Mouse (Mus musculus) olfactory bulb, adult 2 months (tissue): ENCODE measurements around the gene Pex12. TPM values are rescaled to one million over a fixed set of nuclear protein-coding genes. Genes with fewer than 3 reads are reported as not detected.
A peak's percentile ranks its signal among the peaks of the same experiment; 100 is the strongest.

Source experiments
- H3K27ac ChIP-seq: fragments of 200-500 bp; 2 replicates; pipeline ENCODE4 v1.5.1; 2012; ENCODE audit warnings: low read depth, low read length; ENCODE audit not compliant: insufficient read depth
- H3K4me1 ChIP-seq: fragments of 200-500 bp; 2 replicates; pipeline ENCODE4 v1.6.1; 2012; ENCODE audit warnings: low read length; ENCODE audit not compliant: control insufficient read depth, insufficient read depth
- H3K4me3 ChIP-seq: fragments of 200-500 bp; 2 replicates; pipeline ENCODE4 v1.5.1; 2012; ENCODE audit warnings: mild to moderate bottlenecking, low read depth, low read length, moderate library complexity; ENCODE audit not compliant: insufficient read depth
- CTCF ChIP-seq: fragments of 200-500 bp; IDR thresholded peaks from 2 replicates; pipeline ENCODE4 v1.5.1; 2012; ENCODE audit warnings: low read depth, mild to moderate bottlenecking, low read length, moderate library complexity; ENCODE audit not compliant: insufficient read depth
- POLR2A ChIP-seq: fragments of 200-500 bp; IDR thresholded peaks from 2 replicates; pipeline ENCODE4 v1.6.1; 2012; ENCODE audit warnings: mild to moderate bottlenecking, low read depth, low read length, moderate library complexity; ENCODE audit not compliant: insufficient read depth
- WGBS: fragments of 180-500 bp; shearing (Covaris S2); methylation state at CpG from one replicate; pipeline ENCODE4 v1.1.7; 2018; 5-methylcytosine and 5-hydroxymethylcytosine counted together
- polyA plus RNA-seq: library from polyadenylated mRNA; stranded (reverse); fragments of >200 nt; gene quantifications from 2 replicates; pipeline ENCODE4 v1.2.4, GENCODE M21; 2012; ENCODE audit warnings: low replicate concordance; ENCODE audit not compliant: missing spikeins, insufficient read depth, insufficient read length

Pex12 gene
- polyA plus RNA-seq, 1 experiment = not detected

GRCm38 (mm10) chr11:83304485-83304884, 2.1 kb upstream of the Pex12 start:
- Histone ChIP-seq H3K4me1 (peaks cover 7% of the 10 kb centered on the region; the same call in 1 of the 2 replicates), H3K27ac (no peak overlapping the region), H3K4me3 (no peak overlapping the region)
- WGBS = 58% methylated on average over 2 of the region's 2 CpGs
- TF ChIP-seq CTCF (no peak), POLR2A (no peak)

GRCm38 (mm10) chr11:83303751-83304150, 1.4 kb upstream of the Pex12 start:
- 34% methylated on average over 5 of the region's 5 CpGs for WGBS
- H3K27ac ChIP-seq = no peak overlapping the region
- H3K4me3 ChIP-seq = peak overlapping the region; percentile 21

GRCm38 (mm10) chr11:83302124-83302523, 262 bp downstream of the Pex12 start:
- 5% methylated on average over 10 of the region's 10 CpGs for WGBS
- TF ChIP-seq POLR2A = no peak
- no peak for TF ChIP-seq CTCF
- Histone ChIP-seq H3K4me3 (peak overlapping the region; percentile 77), H3K4me1 (peaks cover 7% of the 10 kb centered on the region; the same call in 1 of the 2 replicates), H3K27ac (peak overlapping the region; percentile 67)

More at GRCm38 (mm10) chr11:83303751-83304150, 1.4 kb upstream of the Pex12 start:
- H3K4me1 ChIP-seq = peaks cover 7% of the 10 kb centered on the region; the same call in 1 of the 2 replicates
- TF ChIP-seq CTCF (no peak), POLR2A (no peak)

GRCm38 (mm10) chr11:83301431-83301831, 955 bp downstream of the Pex12 start:
- TF ChIP-seq CTCF (no peak), POLR2A (no peak)
- WGBS = 75% methylated on average over 2 of the region's 2 CpGs
- no peak overlapping the region for H3K4me3 ChIP-seq
- H3K27ac ChIP-seq = no peak overlapping the region
- H3K4me1 ChIP-seq = peaks cover 7% of the 10 kb centered on the region; the same call in 1 of the 2 replicates

GRCm38 (mm10) chr11:83299724-83300123, 2.7 kb downstream of the Pex12 start:
- H3K4me3 ChIP-seq = no peak overlapping the region
- no peak overlapping the region for H3K27ac ChIP-seq
- no peak for TF ChIP-seq POLR2A
- TF ChIP-seq CTCF = no peak
- WGBS = 92% methylated on average over 9 of the region's 9 CpGs
- peaks cover 6% of the 10 kb centered on the region; the same call in 1 of the 2 replicates for H3K4me1 ChIP-seq

- Histone ChIP-seq H3K4me1 (peaks cover 2% of the 10 kb centered on the region; the same call in 1 of the 2 replicates), H3K27ac (peak within 1 kb of the TSS; percentile 88), H3K4me3 (peak within 1 kb of the TSS; percentile 74)
- WGBS = 2% methylated on average over 56 of the region's 56 CpGs
- TF ChIP-seq POLR2A (peak; percentile 80), CTCF (no peak)
Measured at GRCm38 (mm10) chr11:83298225-83299195, 3.9 kb downstream of the Pex12 start, which contains the start of gene Ap2b1. Gene Ap2b1 (plus strand): TSS chr11:83299024.

GRCm38 (mm10) chr11:83297816-83298215, 4.6 kb downstream of the Pex12 start:
- TF ChIP-seq CTCF = no peak
- TF ChIP-seq POLR2A = no peak

GRCm38 (mm10) chr11:83294133-83294532, 8.3 kb downstream of the Pex12 start:
- 93% methylated on average over 2 of the region's 2 CpGs for WGBS
- H3K4me1 ChIP-seq = no peaks in the 10 kb centered on the region
- H3K27ac ChIP-seq = no peak overlapping the region
- no peak for TF ChIP-seq POLR2A
- no peak for TF ChIP-seq CTCF
- no peak overlapping the region for H3K4me3 ChIP-seq

More at GRCm38 (mm10) chr11:83297816-83298215, 4.6 kb downstream of the Pex12 start:
- H3K27ac ChIP-seq = no peak overlapping the region
- no peak overlapping the region for H3K4me3 ChIP-seq
- WGBS = 68% methylated on average over 6 of the region's 6 CpGs
- H3K4me1 ChIP-seq = peaks cover 2% of the 10 kb centered on the region; the same call in 1 of the 2 replicates

- no peak overlapping the region for H3K4me3 ChIP-seq
- no peak overlapping the region for H3K27ac ChIP-seq
- TF ChIP-seq POLR2A (no peak), CTCF (no peak)
- WGBS = 71% methylated on average over 1 of the region's 1 CpGs
- H3K4me1 ChIP-seq = no peaks in the 10 kb centered on the region
Measured at GRCm38 (mm10) chr11:83293182-83293581, 9.2 kb downstream of the Pex12 start.
